Mouse (Mus musculus) embryo, embryonic 10.5 days (tissue): ENCODE data around the gene Fam117a.

Source experiments
- DNase-seq: peaks from one replicate; pipeline ENCODE4 v3.0.0-alpha.2; 2015; ENCODE audit warnings: low spot score

Fam117a gene

DNA sequence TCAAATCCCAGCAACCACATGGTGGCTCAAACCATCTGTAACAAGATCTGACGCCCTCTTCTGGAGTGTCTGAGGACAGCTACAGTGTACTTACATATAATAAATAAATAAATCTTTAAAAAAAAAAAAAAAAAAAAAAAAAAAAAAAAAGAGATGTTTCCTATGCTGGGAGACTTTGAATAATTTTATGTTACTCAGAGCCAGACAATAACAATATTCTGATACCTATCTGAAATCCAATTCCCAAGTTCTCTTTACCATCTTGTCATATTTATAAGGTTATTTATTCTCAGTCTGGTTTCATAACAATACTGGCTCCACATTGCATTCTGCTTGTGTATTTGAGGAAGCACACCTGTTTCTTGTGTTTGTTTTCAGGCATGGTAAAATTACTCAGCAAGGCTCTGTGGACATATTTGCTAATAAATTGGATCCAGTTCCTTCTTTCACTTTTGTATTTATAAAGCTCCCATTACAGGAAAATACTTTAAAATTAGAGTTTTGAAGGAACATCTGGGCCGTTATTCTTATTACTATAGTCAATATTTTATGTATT lies 84.1 kb downstream of the Fam117a start:
- DNase-seq = no peak

DNA sequence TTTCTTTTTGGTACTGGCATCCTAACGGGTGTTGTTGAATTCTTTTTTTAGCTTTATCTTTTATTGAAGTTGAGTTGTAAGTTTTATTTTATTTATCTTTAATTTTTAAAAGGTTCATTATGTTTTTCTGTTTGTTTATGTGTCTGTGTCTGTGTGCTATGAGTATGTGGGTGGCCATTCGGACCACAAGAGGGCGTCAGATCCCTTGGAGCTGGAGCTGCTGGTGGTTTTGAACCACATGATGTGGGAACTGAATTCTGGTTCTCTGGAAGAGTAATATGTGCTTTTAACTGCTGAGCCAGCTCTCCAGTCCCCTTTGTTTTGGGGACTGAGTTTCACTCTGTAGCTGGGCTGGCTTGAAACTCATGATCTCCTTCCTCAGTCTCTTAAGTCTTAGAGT lies 86.7 kb downstream of the Fam117a start:
- DNase-seq = no peak

DNA sequence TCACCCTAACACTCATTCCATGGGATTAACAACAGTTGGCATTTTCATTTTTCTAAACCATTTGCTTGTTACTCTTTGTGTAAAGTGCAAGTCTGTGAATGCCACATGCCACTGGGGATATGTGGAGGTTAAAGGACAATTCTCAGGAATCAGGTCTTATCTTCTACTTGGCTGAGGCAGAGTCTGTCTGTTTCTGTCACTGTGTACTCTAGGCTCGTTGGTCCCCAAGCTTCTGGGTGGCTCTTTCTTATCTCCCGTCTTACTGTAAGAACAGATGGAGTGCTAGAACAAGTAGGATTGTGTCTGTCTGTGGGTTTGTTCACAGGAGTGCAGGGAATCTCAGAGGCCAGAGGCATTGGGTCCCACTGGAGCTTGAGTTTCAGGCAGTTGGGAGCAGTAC lies 94.5 kb downstream of the Fam117a start:
- DNase-seq = no peak
